Mouse (Mus musculus) mouse trophoblast stem cell (cell line): ENCODE results near the gene Sema3b.

Experiments
- in situ Hi-C, 2 experiments: fragments of 300-500 bp; cut with MseI, MboI; formaldehyde crosslinking; loops; 2 replicates in 1 of 2; 3 replicates in 1 of 2; pipeline ENCODE4 v1.15.1; 2025

Sema3b gene

GRCm38 (mm10) chr9:107548820-107549219 is 60.2 kb downstream of the Sema3b start:
- in situ Hi-C loops: no loop called here

- in situ Hi-C loops: no loop called here
Measured at GRCm38 (mm10) chr9:107547957-107548356, 61.1 kb downstream of the Sema3b start.
